Mouse (Mus musculus) C2C12 (cell line): ENCODE results near the gene Rpa2. TPM values are rescaled to one million over a fixed set of nuclear protein-coding genes. Genes with fewer than 3 reads are reported as not detected.
"Not testable (repeated sequence)": the region's sequence is repeated elsewhere in the genome, so short reads cannot be mapped to it uniquely, and the experiment has no call there.

ENCODE experiments used
- H3K27me3 ChIP-seq: one replicate; pipeline ENCODE4 v1.6.1; 2011; ENCODE audit not compliant: control insufficient read depth, insufficient read depth, insufficient read length
- H3K36me3 ChIP-seq: one replicate; pipeline ENCODE4 v1.6.1; 2011; ENCODE audit not compliant: control insufficient read depth, insufficient read depth
- H3K4me3 ChIP-seq: one replicate; pipeline ENCODE4 v1.5.1; 2011; ENCODE audit warnings: mild to moderate bottlenecking, control low read depth; ENCODE audit not compliant: poor library complexity, insufficient read depth, severe bottlenecking
- H3K79me2 ChIP-seq: one replicate; pipeline ENCODE4 v1.6.1; 2011; ENCODE audit not compliant: control insufficient read depth, insufficient read depth
- H3K79me3 ChIP-seq: one replicate; pipeline ENCODE4 v1.6.1; 2011; ENCODE audit warnings: low read depth, control low read depth
- H3ac ChIP-seq: one replicate; pipeline ENCODE3; 2011; ENCODE audit warnings: low read depth; ENCODE audit not compliant: control insufficient read depth, insufficient read length
- CEBPB ChIP-seq: IDR thresholded peaks from one replicate; pipeline ENCODE4 v1.6.1; 2011; ENCODE audit warnings: low read depth, mild to moderate bottlenecking, control low read depth, moderate library complexity
- CTCF ChIP-seq: IDR thresholded peaks from one replicate; pipeline ENCODE4 v1.5.1; 2011; ENCODE audit not compliant: control insufficient read depth, insufficient read depth, insufficient read length
- FOSL1 ChIP-seq: IDR thresholded peaks from one replicate; pipeline ENCODE4 v1.8.0; 2011; ENCODE audit warnings: mild to moderate bottlenecking, low read length; ENCODE audit not compliant: poor library complexity, insufficient read depth, severe bottlenecking
- MAX ChIP-seq: IDR thresholded peaks from one replicate; pipeline ENCODE4 v1.6.1; 2011; ENCODE audit warnings: mild to moderate bottlenecking, control low read depth
- MYOD1 ChIP-seq: IDR thresholded peaks from one replicate; pipeline ENCODE4 v1.6.1; 2011; ENCODE audit warnings: low read depth; ENCODE audit not compliant: control insufficient read depth, insufficient read length
- MYOG ChIP-seq: IDR thresholded peaks from one replicate; pipeline ENCODE4 v1.6.1; 2011; ENCODE audit not compliant: control insufficient read depth, insufficient read length; ENCODE audit errors: extremely low read depth
- USF1 ChIP-seq: IDR thresholded peaks from one replicate; pipeline ENCODE4 v1.6.1; 2011; ENCODE audit warnings: low read depth, mild to moderate bottlenecking, control low read depth, moderate library complexity
- polyA plus RNA-seq: library from polyadenylated mRNA; unstranded; fragments of >200 nt; fragmentation: generic; extraction: Trizol; gene quantifications from one replicate; pipeline ENCODE4 v1.2.1, GENCODE M21; 2012; ENCODE audit warnings: missing spikeins

Rpa2 gene
- polyA plus RNA-seq, 1 experiment: 63.9 TPM

DNA sequence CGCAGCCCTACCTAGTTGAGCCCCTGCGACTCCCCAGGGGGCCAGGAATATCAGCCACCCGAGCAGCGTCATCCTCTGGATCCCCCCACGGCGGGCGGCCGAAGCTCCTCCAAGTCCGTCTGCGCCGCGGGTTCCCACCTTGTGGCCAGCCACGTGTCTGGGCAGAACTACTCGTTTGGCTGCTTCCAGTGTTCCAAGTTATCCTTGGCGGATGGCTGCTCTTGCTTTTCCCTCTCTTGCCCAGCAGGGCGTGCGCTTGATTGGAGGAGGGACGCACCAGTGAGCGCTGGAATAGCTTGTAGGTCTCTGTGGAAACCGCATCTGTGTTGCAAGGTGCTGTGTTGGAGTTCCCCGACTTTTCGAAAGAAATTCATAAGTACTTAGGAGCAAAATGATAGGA, 11.2 kb upstream of the Rpa2 start, which contains the start of gene Smpdl3b:
Gene Smpdl3b (minus strand): TSS at position 279 of the 400 bp plus-strand sequence.
- no peaks in the 10 kb centered on the region for H3K36me3 ChIP-seq
- no peaks in the 10 kb centered on the region for H3K27me3 ChIP-seq
- peak; percentile 24 for TF ChIP-seq USF1
- peak; percentile 30 for TF ChIP-seq CEBPB
- TF ChIP-seq MYOG: no peak
- TF ChIP-seq CTCF: peak; percentile 8
- no peak for TF ChIP-seq MYOD1
- no peak for TF ChIP-seq FOSL1
- TF ChIP-seq MAX: peak; percentile 98
- H3K79me3 ChIP-seq: no peaks in the 10 kb centered on the region
- peak within 1 kb of the TSS; percentile 41 for H3K4me3 ChIP-seq
- peaks cover 10% of the 10 kb centered on the region for H3K79me2 ChIP-seq
- H3ac ChIP-seq: peak within 1 kb of the TSS; percentile 81

DNA sequence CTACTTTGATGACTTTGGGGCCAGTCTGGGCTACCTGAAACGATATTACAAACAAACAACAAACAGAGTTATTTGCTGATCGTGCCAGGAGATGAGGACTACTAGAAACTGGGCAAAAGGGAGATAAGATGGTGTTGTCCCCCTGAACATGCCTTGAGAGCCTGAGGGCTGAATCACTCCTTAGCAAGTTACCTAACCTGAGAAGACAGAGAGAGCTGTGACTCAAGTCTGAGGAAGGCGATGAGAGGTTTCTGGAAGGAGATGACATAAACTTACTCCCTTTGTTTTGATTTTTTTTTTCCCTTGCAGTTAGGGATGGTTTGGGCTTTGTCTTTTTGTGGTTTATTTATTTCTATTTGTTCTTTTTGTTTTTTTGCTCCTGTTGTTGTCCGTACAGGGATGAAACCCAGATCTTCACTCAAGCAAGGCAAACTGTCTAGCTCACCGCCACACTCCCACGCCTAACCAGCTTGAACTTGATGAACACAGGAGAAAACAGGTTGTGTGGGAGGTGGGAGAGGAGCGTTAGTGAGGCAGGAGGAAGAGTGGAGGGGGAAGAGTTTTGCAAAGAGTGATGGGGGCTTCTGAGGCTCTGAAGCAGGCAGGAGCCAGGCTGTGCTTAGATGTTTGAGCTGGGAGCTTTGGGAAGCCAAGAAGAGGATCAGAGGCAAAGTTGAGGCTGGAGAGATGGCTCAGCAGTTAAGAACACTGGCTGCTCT, 10.3 kb upstream of the Rpa2 start:
- Histone ChIP-seq H3K36me3 (no peaks in the 10 kb centered on the region), H3ac (no peak overlapping the region), H3K79me3 (no peaks in the 10 kb centered on the region), H3K4me3 (no peak overlapping the region), H3K79me2 (peaks cover 10% of the 10 kb centered on the region), H3K27me3 (no peaks in the 10 kb centered on the region)
- TF ChIP-seq CTCF (no peak), CEBPB (peak; percentile 19), FOSL1 (peak; percentile 29)

DNA sequence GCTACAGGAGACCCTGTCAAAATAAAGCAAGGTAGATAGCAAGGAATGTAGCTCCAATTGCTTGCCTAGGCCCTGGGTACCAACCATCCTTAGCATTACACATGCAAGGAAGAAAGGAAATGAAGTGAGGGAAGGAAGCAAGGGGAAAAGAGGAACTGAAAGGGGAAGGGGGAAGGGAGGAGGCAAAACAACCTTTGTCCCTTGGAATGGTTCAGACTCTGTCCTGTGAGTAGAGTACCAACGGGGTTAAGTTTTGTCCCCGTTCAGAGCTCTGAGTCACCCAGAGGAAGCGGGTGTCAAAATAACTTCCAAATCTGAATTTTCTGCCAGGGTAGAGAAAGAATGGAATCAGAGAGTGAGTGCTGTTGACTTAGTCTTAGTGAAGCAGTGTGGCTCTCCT, 7.8 kb upstream of the Rpa2 start:
- Histone ChIP-seq H3K4me3 (no peak overlapping the region), H3K27me3 (no peaks in the 10 kb centered on the region), H3K79me2 (peaks cover 6% of the 10 kb centered on the region), H3ac (no peak overlapping the region), H3K36me3 (no peaks in the 10 kb centered on the region), H3K79me3 (no peaks in the 10 kb centered on the region)
- TF ChIP-seq MYOG: no peak
- TF ChIP-seq MYOD1: no peak
- TF ChIP-seq FOSL1: no peak
- TF ChIP-seq USF1: no peak
- no peak for TF ChIP-seq CEBPB
- no peak for TF ChIP-seq CTCF
- TF ChIP-seq MAX: no peak

DNA sequence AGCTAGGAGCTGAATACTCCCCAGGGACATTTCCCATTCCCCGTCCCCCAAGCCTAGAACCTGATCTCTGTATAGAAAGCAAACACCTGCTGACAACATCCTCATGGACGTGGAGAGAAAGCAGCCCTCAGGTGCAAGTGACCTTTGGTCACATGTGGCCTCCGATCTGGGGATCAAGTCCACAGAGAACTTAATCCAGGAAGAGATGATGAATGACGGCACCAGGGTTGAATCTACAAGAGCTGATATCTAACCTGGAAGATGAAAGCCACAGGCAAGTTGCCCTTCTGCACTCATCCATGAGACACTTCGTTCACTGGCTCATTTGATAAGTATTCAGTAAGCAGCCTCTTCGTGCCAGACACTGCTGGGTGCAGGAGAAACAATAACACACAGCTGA, 5.5 kb upstream of the Rpa2 start:
- TF ChIP-seq CTCF (no peak), FOSL1 (no peak)

DNA sequence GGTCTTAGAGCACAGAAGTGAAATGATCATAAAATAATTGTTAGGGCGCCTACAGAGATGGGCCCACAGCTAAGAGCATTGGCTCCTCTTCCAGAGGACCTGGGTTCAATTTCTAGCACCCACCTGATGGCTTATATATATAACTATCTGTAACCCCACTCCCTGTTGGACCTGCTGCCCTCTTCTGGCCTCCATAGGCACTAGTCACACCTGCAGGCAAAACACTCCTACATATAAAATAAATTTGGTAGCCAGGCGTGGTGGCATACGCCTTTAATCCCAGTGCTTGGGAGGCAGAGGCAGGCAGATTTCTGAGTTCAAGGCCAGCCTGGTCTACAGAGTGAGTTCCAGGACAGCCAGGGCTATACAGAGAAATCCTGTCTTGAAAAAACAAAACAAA, 5.0 kb upstream of the Rpa2 start:
- not testable (repeated sequence) for H3ac ChIP-seq, H3K4me3 ChIP-seq, H3K79me3 ChIP-seq, H3K79me2 ChIP-seq, H3K36me3 ChIP-seq, H3K27me3 ChIP-seq

More for the DNA sequence above, 5.5 kb upstream of the Rpa2 start:
- H3K36me3 ChIP-seq: no peaks in the 10 kb centered on the region
- H3K4me3 ChIP-seq: no peak overlapping the region
- no peak overlapping the region for H3ac ChIP-seq
- H3K27me3 ChIP-seq: no peaks in the 10 kb centered on the region
- H3K79me2 ChIP-seq: no peaks in the 10 kb centered on the region
- H3K79me3 ChIP-seq: no peaks in the 10 kb centered on the region

DNA sequence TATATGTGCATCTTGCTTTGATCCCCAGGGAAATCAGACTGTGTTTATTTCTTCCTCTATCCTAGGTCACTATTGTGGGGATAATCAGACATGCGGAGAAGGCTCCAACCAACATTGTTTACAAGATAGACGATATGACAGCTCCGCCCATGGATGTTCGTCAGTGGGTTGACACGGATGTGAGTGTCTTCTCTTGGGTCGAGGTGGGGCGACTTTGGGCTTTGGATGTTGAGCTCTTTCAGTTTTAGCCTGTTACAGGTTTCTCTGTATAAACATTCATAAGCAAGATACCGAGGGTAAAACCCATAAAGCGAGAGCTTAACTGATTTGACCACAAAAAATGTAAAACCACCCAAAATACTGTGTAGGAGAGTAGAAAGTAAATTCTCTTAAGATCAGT, 3.6 kb downstream of the Rpa2 start:
- peaks cover 12% of the 10 kb centered on the region for H3K79me3 ChIP-seq
- no peaks in the 10 kb centered on the region for H3K27me3 ChIP-seq
- H3ac ChIP-seq: no peak overlapping the region
- no peak overlapping the region for H3K4me3 ChIP-seq
- H3K36me3 ChIP-seq: peaks cover 69% of the 10 kb centered on the region
- TF ChIP-seq CTCF: no peak
- TF ChIP-seq USF1: no peak
- TF ChIP-seq MYOG: no peak
- H3K79me2 ChIP-seq: peaks cover 25% of the 10 kb centered on the region
